Mouse (Mus musculus) MEL (cell line): ENCODE measurements around the gene Snrnp48. TPM values are rescaled to one million over a fixed set of nuclear protein-coding genes. Genes with fewer than 3 reads are reported as not detected.

Experiments used
- polyA plus RNA-seq, 2 experiments: library from polyadenylated mRNA; stranded (reverse) in 1 of 2; unstranded in 1 of 2; fragments of >175 nt in 1 of 2; fragments of >200 nt in 1 of 2; gene quantifications; 2 replicates each; pipeline versions ENCODE4 v1.2.1 to v1.2.4; 2012; ENCODE audit warnings: low replicate concordance in 2 of 2, low read depth in 1 of 2; ENCODE audit not compliant: insufficient read length in 2 of 2, insufficient read depth in 1 of 2, missing spikeins in 1 of 2
- total RNA-seq: library from RNA; depleted of rRNA; stranded (reverse); fragments of 300-350 nt; gene quantifications from 2 replicates; pipeline ENCODE4 v1.2.3, GENCODE M21; 2012; rRNA removed

Snrnp48 gene
- total and polyA plus RNA-seq, 3 experiments, result 60.4 to 134 (median 63.2) TPM

Other genes with a start within 250 kb of the Snrnp48 start
- gene Ssr1, start 210.7 kb upstream of the Snrnp48 start, total RNA-seq, result 76.7 and 77.2 TPM in 2 replicates
- gene Ssr1, start 210.7 kb upstream of the Snrnp48 start, polyA plus RNA-seq, result 100 to 1,000 TPM in 1 of 2 experiments, 10 to 100 TPM in 1; 30.9 to 104 TPM
- 37.6 and 43.7 TPM in 2 replicates for gene Riok1, start 167.9 kb upstream of the Snrnp48 start, total RNA-seq
- 10 to 100 TPM in 1 of 2 experiments, not detected in 1; 40.5 TPM for gene Riok1, start 167.9 kb upstream of the Snrnp48 start, polyA plus RNA-seq
- 1.0 and 1.1 TPM in 2 replicates for gene Cage1, start 167.9 kb upstream of the Snrnp48 start, total RNA-seq
- under 1 TPM in 1 of 2 experiments, not detected in 1; 0.78 TPM for gene Cage1, start 167.9 kb upstream of the Snrnp48 start, polyA plus RNA-seq
- gene Dsp, start 53.6 kb upstream of the Snrnp48 start, total RNA-seq, result not detected in 2 replicates
- not detected for gene Dsp, start 53.6 kb upstream of the Snrnp48 start, polyA plus RNA-seq
- gene Bmp6, start 140.2 kb downstream of the Snrnp48 start, total RNA-seq, result not detected in 2 replicates
- gene Bmp6, start 140.2 kb downstream of the Snrnp48 start, polyA plus RNA-seq, result not detected